9 mouse cellular contexts compared by ENCODE assay signal in the genomic region with DNA sequence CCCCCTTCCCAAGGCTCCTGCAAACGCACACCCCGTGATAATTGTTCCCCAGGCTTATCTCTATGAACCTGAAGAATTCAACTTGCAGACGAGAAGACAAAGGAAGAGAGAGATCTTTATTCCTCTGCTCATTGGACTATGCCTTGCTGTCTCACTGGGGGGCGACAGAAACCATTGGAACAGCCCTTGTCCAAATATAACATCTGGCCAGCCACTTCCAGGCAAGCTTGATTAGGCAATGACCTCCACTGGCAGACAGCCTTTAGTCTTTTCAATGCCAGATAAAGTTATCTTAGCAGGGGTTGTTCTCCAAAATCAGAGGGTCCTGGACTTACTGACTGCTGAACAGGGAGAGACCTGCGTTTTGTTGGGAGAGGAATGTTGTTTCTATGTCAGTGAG.
DNase-seq lines count a peak whose midpoint lies in the region; TF ChIP-seq lines count a peak whose summit lies in the region.
"Had no signal": no experiment of that assay in that cellular context is flagged by ENCODE, and none has a peak within 500 bp of the region (broad histone marks: within the 10 kb centered on the region; RNA-seq: fewer than 3 reads in every experiment).

No protein-coding gene starts in this region.

- H3K4me3 ChIP-seq in layer of hippocampus, adult 2 months = no peak overlapping the region
- H3K4me3 ChIP-seq: limb, embryonic 12.5 days had no signal

- peak; percentile 47 for TF ChIP-seq CTCF in layer of hippocampus, adult 2 months (conservative IDR thresholded peaks at IDR 0.05)

- intact Hi-C loops in heart, postnatal 25 days (cut with DNase I) = loop anchor here (2.0 kb wide), 1 partner anchor 72 kb away; no protein-coding TSS in a partner anchor

- H3K27ac ChIP-seq in layer of hippocampus, adult 2 months = no peak overlapping the region
- H3K27ac ChIP-seq: limb, embryonic 12.5 days had no signal

- no peak for DNase-seq in layer of hippocampus, adult 2 months (ENCODE audit: low spot score in 2 of 2)
- no peak for DNase-seq in layer of hippocampus, postnatal 10 days (ENCODE audit: low spot score in 2 of 2)
- DNase-seq in adrenal gland, adult 2 months = peak; percentile 27
- peak; percentile 5 for DNase-seq in heart, postnatal 25 days (ENCODE audit: low spot score)
- peak; percentile 15 for DNase-seq in ovary, postnatal 14 days (ENCODE audit: low spot score)
- no peak for DNase-seq in left cerebral cortex, adult 9 months (ENCODE audit: low spot score in 2 of 2)
- DNase-seq in B cell, adult 2 months = no peak
- DNase-seq: cerebellum, adult 9-11 months had no signal

Comparison
In these comparisons a context has a peak if more than half of its experiments do, and no peak if none do; other contexts are left out.
1. DNase-seq: peak in adrenal gland, adult 2 months (single experiment), heart, postnatal 25 days (single experiment) and ovary, postnatal 14 days (single experiment); none in layer of hippocampus, adult 2 months (0 of 2), layer of hippocampus, postnatal 10 days (0 of 2), left cerebral cortex, adult 9 months (0 of 2) and B cell, adult 2 months (0 of 2).